Mouse (Mus musculus) liver, adult 2 months (tissue): ENCODE measurements around the gene Dtx2.

Experiments
- CTCF ChIP-seq: fragments of 200-500 bp; IDR thresholded peaks from 2 replicates; pipeline ENCODE4 v1.5.1; 2011; ENCODE audit warnings: low read depth, low read length, control low read depth
- POLR2A ChIP-seq: fragments of 200-500 bp; IDR thresholded peaks from 2 replicates; pipeline ENCODE4 v1.6.1; 2011; ENCODE audit warnings: low read length, control low read depth; ENCODE audit not compliant: insufficient read depth; ENCODE audit errors: extremely low read depth

- TF ChIP-seq CTCF (peak; percentile 18; the same call in 1 of the 2 replicates), POLR2A (peak; percentile 90)
Observed at GRCm38 (mm10) chr5:135994725-135995687, at the start of gene Dtx2.
